Mouse (Mus musculus) left cerebral cortex, postnatal 25 days (tissue): Measurements from ENCODE around the gene Mepce. TPM values are rescaled to one million over a fixed set of nuclear protein-coding genes. Genes with fewer than 3 reads are reported as not detected.
A peak's percentile ranks its signal among the peaks of the same experiment; 100 is the strongest.
"Not testable (repeated sequence)": the region's sequence is repeated elsewhere in the genome, so short reads cannot be mapped to it uniquely, and the experiment has no call there.

Experiments
- DNase-seq, 2 experiments: peaks; one replicate each; pipeline ENCODE4 v3.0.0; 2022; ENCODE audit warnings: low spot score in 2 of 2, mixed read lengths in 1 of 2
- intact Hi-C: fragments of 180-260 bp; cut with DNase I; formaldehyde crosslinking; loops from one replicate; pipeline ENCODE4 v1.15.1; 2025
- total RNA-seq, 2 experiments: library from RNA; stranded (reverse); gene quantifications; 2 replicates each; pipeline ENCODE4 v1.2.3; 2021

Gene Mepce
- total RNA-seq, 2 experiments from 2014 or later, result 41.4 to 45.0 TPM

DNA sequence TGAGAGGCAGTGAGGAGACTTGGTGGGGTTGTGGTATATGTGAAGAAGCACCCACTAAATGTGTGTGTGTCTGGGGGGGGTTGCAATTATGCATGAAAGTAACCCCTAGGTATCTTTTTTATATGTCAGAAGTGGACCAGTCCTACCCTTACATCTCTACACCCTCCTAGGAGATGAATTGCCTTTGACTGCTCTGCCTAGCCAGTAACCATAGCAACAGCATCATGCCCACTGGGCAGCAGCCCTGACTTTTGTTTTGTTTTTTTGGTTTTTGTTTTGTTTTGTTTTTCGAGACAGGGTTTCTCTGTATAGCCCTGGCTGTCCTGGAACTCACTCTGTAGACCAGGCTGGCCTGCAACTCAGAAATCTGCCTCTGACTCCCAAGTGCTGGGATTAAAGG, 19.0 kb downstream of the Mepce start:
- intact Hi-C loops, result no loop called here
- no peak for DNase-seq

DNA sequence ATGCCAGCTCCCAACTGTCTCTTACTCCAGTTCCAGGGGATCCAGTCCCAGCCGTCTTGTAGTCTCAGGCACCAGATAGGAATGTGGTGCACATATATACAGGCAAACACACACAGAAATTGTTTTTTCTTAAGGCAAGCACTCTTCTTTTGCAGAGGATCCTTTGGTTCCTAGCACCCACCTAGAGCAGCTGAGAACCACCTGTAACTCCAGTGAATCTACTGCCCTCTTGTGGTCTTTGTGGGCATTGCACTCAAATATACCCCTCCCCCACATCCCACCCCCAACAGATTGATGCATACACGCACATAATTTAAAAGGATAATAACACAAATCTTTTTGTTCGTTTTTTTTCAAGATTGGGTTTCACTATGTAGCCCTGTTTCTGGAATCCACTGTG, 21.2 kb downstream of the Mepce start:
- intact Hi-C loops, result no loop called here

DNA sequence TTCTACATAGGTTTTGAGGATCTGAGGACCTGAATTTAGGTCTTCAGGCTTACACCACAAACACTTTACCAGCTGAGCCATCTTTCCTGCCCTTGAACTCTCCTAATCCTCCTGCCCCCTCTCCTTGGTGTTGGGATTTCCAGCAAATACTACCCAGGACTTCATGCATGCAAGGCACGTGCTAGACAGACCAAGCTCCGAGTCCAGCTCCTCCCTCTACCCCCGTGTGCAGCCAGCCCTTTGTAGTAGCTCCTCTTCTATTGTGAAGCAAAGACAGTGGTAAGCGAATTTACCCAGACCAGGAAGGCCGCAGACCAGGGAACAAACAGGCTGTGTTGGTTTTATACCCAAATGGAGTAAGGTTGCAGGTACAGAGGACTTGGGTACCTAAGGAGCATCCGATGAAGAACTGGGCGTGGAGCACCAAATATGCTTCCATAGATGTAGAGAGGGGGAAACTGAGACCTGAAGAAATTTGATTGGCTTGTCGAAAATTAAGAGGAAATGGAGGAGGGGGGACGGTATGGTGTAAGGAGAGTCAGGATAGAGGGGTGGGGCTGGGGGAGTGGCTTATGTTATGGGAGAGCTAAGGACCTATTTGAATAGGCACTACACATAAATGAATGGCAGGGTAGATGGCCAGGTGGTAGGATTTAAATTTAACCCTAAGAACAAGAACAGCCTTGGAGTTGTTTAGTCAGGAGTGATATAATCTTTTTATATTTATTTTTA, 22.7 kb downstream of the Mepce start:
- intact Hi-C loops, result no loop called here
- DNase-seq, result no peak

More for the DNA sequence above, 21.2 kb downstream of the Mepce start:
- no peak for DNase-seq

GRCm38 (mm10) chr5:137759971-137760412, 27.5 kb downstream of the Mepce start:
- peak; percentile 84 to 90 for DNase-seq
- intact Hi-C loops, result loop anchor here (5.0 kb wide), 1 partner anchor 228 kb away; the partner anchor contains the start of genes Epo and Gnb2

DNA sequence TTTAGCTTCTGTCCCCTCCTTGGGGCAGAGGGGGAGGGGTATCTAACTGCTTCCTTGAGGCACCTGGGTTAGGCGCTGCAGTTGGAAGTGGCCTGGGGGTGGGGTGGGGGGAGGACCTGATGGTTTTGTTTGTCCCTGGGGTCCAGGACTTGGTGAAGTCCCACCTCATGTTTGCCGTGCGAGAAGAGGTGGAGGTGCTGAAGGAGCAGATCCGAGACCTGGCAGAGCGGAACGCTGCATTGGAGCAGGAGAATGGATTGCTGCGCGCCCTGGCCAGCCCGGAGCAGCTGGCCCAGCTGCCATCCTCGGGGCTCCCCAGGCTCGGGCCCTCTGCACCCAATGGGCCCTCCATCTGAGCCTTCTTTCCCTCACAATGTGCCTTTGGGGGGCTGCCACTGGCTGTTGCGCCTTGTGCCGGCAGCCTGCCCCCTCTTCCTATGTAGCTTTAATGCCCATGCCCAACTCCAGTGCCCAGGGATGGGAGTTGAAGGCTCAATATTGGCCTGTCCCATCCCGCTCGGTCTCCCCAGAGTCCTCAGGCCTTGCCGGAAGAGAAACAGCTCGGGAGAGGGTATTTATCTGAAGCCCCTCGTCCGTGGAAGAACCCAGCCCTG, 28.4 kb downstream of the Mepce start:
- no peak for DNase-seq
- intact Hi-C loops, result loop anchor here (5.0 kb wide), 1 partner anchor 227 kb away; the partner anchor contains the start of genes Epo and Gnb2

DNA sequence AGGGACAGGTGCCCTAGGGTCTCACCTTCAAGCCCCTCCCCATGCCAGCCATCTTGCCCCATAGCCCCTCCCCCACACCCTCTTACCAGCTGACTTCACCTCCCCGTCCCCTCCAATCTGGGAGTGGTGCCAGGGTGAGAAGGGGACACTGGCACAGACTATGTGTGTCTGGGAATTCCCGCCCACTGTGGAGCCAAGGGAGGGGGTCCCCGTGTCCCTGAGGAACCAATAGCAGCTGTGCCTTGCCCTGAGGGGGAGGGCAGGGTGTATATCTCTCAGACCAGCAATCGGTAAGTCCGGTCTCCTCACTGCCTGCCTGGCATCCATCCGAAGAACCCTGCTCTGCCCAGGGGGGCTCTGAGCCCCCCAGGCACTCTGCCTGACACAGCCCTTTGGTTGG, 29.6 kb downstream of the Mepce start:
- intact Hi-C loops, result loop anchor here (1.0 to 5.0 kb wide), 2 partner anchors 101 to 226 kb away; partner anchors contain the start of genes Epo and Gnb2
- DNase-seq, result peak; percentile 68 to 85

- intact Hi-C loops, result loop anchor here (1.0 to 5.0 kb wide), 2 partner anchors 100 to 225 kb away; partner anchors contain the start of genes Epo and Gnb2
These were observed 30.4 kb downstream of the Mepce start for GRCm38 (mm10) chr5:137756882-137757661.

GRCm38 (mm10) chr5:137756106-137756505, 31.3 kb downstream of the Mepce start:
- no peak for DNase-seq
- intact Hi-C loops, result loop anchor here (5.0 kb wide), 1 partner anchor 224 kb away; the partner anchor contains the start of genes Epo and Gnb2

More at GRCm38 (mm10) chr5:137756882-137757661, 30.4 kb downstream of the Mepce start:
- peak; percentile 88 to 92 for DNase-seq

- no peak for DNase-seq
- intact Hi-C loops, result loop anchor here (5.0 kb wide), 1 partner anchor 223 kb away; the partner anchor contains the start of genes Epo and Gnb2
These were observed 32.0 kb downstream of the Mepce start for GRCm38 (mm10) chr5:137755425-137755824.

GRCm38 (mm10) chr5:137753111-137753832, 34.2 kb downstream of the Mepce start:
- no peak for DNase-seq
- intact Hi-C loops, result no loop called here

- intact Hi-C loops, result no loop called here
- DNase-seq, result no peak
These were observed 35.5 kb downstream of the Mepce start for GRCm38 (mm10) chr5:137751988-137752387.

DNA sequence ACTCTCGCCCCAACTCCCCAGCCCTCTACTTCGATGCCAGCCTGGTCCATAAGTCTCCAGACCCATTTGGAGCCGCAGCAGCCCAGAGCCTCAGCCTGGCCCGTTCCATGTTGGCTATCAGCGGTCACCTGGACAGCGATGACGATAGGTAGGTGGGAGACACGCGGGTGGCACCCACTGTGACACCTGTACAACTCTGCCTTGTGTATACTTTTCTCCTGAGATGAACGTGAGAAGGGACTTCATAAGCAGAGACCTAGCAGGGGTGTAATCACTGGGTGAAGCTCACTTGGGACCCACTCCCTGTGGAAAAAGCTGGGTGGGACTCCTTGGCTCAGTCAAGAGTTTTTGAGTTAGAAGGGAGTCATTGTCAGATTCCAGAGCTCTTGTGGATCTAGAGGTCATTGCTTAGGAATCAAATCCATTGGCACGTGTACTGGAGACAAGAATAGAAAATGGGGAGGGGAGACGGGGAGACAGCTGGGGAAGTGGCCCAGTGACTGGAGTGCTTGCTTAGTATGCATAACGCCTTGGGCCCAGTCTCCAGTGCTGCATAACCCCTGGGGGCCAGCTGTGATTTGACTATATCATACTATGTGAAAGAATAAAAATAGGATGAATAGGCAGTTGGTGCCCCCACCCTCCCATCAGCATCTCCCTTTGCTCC, 36.1 kb downstream of the Mepce start:
- intact Hi-C loops, result no loop called here
- DNase-seq, result no peak

DNA sequence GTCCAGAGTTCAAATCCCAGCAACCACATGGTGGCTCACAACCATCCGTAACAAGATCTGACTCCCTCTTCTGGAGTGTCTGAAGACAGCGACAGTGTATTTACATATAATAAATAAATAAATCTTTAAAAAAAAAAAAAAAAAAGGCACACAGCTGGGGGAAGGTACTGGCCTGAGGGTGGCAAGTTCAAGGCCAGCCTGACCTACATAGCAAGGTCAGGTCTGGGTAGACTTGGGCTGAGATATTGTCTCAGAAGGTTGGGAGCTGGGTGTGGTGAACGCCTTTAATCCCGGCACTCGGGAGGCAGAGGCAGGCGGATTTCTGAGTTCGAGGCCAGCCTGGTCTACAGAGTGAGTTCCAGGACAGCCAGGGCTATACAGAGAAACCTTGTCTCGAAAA, 37.2 kb downstream of the Mepce start:
- DNase-seq, intact Hi-C loops: not testable (repeated sequence)

GRCm38 (mm10) chr5:137749196-137749836, 38.1 kb downstream of the Mepce start:
- intact Hi-C loops, result no loop called here
- DNase-seq, result no peak

GRCm38 (mm10) chr5:137748130-137748770, 39.2 kb downstream of the Mepce start:
- DNase-seq, result no peak
- intact Hi-C loops, result no loop called here

DNA sequence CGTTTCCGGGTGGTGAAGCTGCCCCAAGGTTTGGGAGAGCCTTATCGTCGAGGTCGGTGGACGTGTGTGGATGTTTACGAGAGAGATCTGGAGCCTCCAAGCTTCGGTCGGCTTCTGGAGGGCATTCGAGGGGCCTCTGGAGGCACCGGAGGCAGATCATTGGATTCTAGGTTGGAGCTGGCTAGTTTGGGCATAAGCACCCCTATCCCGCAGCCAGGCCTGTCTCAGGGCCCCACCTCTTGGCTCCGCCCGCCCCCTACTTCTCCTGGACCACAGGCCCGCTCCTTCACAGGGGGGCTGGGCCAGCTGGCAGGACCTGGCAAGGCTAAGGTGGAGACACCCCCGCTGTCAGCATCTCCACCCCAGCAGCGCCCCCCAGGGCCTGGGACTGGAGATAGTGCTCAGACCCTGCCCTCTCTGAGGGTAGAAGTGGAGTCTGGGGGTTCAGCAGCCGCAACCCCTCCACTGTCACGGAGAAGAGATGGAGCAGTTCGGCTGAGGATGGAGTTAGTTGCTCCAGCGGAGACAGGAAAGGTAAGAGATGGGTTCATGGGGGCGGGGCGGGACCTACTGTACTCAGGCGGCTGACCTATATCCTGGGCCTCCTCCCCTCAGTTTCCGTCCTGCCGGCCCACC, 40.0 kb downstream of the Mepce start:
- no peak for DNase-seq
- intact Hi-C loops, result no loop called here

DNA sequence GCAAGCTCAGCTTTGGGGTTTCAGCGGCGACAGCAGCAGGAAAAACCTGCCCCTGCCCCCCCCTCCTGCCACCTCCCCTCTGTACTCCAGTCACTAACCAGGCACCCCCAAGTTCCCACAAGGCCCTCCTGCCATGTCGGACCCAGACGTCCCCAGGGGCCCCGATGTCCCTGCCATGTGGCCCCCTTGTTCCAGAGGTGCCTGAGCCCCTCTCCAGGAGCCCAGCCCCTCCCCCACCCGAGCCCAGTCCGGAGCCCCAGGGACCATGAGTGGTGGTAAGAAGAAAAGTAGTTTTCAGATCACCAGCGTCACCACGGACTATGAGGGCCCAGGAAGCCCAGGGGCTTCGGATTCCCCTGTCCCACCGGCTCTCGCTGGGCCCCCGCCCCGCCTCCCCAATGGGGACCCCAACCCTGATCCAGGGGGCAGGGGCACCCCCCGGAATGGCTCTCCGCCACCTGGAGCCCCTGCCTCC, 40.6 kb downstream of the Mepce start:
- no peak for DNase-seq
- intact Hi-C loops, result no loop called here
